Mouse (Mus musculus) hematopoietic stem cell, adult 5-6 weeks (primary cell): ENCODE results near the gene Caskin1. TPM values are rescaled to one million over a fixed set of nuclear protein-coding genes. Genes with fewer than 3 reads are reported as not detected.

Source experiments
- ATAC-seq, 2 experiments: fragments of 125-278 bp in 1 of 2; replicated peaks in 1 of 2; 2 replicates each; pipeline ENCODE4 v1.8.0; 2016 to 2017; ENCODE audit warnings: inconsistent platforms in 2 of 2, mild to moderate bottlenecking in 2 of 2, moderate number of reproducible peaks in 2 of 2, low read depth in 1 of 2, moderate TSS enrichment in 1 of 2; ENCODE audit not compliant: low FRiP score in 2 of 2, poor library complexity in 2 of 2, severe bottlenecking in 2 of 2, insufficient read depth in 1 of 2, low TSS enrichment in 1 of 2
- total RNA-seq: library from RNA; stranded (forward); fragments of 172-1452, 232-1000 nt; gene quantifications from 2 replicates; pipeline ENCODE4 v1.2.3, GENCODE M21; 2017

Caskin1 gene
- total RNA-seq, 1 experiment from 2014 or later: not detected

- ATAC-seq: no peak
Observed at GRCm38 (mm10) chr17:24483495-24483894, 4.9 kb upstream of the Caskin1 start.

GRCm38 (mm10) chr17:24485090-24485860 is 3.1 kb upstream of the Caskin1 start:
- no peak for ATAC-seq

GRCm38 (mm10) chr17:24488662-24489264 is 362 bp downstream of the Caskin1 start:
- peak; percentile 46 to 59; a peak in 3 of 4 replicates for ATAC-seq

GRCm38 (mm10) chr17:24489265-24490030 is 1.0 kb downstream of the Caskin1 start:
- no peak for ATAC-seq

GRCm38 (mm10) chr17:24490399-24490798 is 2.0 kb downstream of the Caskin1 start:
- ATAC-seq: no peak

- peak; percentile 49 to 56; a peak in 1 of 4 replicates for ATAC-seq
Observed at GRCm38 (mm10) chr17:24494627-24495335, 6.4 kb downstream of the Caskin1 start.

- no peak for ATAC-seq
Observed at GRCm38 (mm10) chr17:24495443-24495842, 7.0 kb downstream of the Caskin1 start.

- no peak for ATAC-seq
Observed at GRCm38 (mm10) chr17:24496026-24496425, 7.6 kb downstream of the Caskin1 start.

GRCm38 (mm10) chr17:24502208-24502607 is 13.8 kb downstream of the Caskin1 start:
- no peak for ATAC-seq

- no peak for ATAC-seq
Observed at GRCm38 (mm10) chr17:24504085-24504484, 15.7 kb downstream of the Caskin1 start.

GRCm38 (mm10) chr17:24505286-24505955 is 17.0 kb downstream of the Caskin1 start:
- ATAC-seq: no peak

GRCm38 (mm10) chr17:24506332-24507070 is 18.1 kb downstream of the Caskin1 start:
- no peak for ATAC-seq

GRCm38 (mm10) chr17:24507129-24507664 is 18.8 kb downstream of the Caskin1 start:
- ATAC-seq: no peak

- no peak for ATAC-seq
Observed at GRCm38 (mm10) chr17:24507806-24508460, 19.5 kb downstream of the Caskin1 start.

- ATAC-seq: peak in 1 of 2 experiments; percentile 58; a peak in 1 of 4 replicates
Observed at GRCm38 (mm10) chr17:24513609-24514008, 25.2 kb downstream of the Caskin1 start.
